Mouse (Mus musculus): Measurements from ENCODE around the gene Slc44a5.

GRCm38 (mm10) chr3:154209776-154210430, 236.7 kb downstream of the Slc44a5 start:
- TF ChIP-seq CTCF (IDR thresholded peaks at IDR 0.05) (no peak), EP300 (IDR thresholded peaks at IDR 0.05; ENCODE audit: insufficient read depth, low read depth, low read length) (no peak)
